Mouse (Mus musculus): ENCODE measurements around the gene Arf6.

The Arf6 gene

DNA sequence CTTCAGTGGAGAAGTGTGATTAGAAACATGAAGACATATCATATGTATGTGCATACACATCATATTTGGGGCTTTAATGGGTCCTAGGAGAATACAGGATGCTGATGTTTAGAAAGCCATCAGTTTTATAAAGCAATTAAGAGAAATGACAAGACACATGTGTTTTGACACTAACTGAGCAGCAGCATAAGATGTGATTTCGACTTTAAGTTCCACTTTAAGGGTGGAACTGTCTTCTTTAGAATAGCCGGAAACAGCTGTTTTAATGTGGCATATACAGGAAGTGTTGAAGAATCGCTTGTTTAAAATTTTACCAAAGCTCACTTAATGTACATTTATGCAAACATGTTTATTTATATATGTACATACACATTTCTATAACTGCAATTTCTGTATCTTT, 41.4 kb downstream of the Arf6 start:
- no peak for DNase-seq (ENCODE audit: low spot score in 2 of 2)

GRCm38 (mm10) chr12:69414826-69415572, 43.0 kb downstream of the Arf6 start:
- DNase-seq (ENCODE audit: low spot score in 2 of 2), result no peak

- no peak for DNase-seq (ENCODE audit: low spot score in 2 of 2)
These were observed 44.8 kb downstream of the Arf6 start for GRCm38 (mm10) chr12:69416793-69417192.

- DNase-seq (ENCODE audit: low spot score in 2 of 2), result no peak
These were observed 45.8 kb downstream of the Arf6 start for GRCm38 (mm10) chr12:69417701-69418291.

GRCm38 (mm10) chr12:69418606-69419005, 46.7 kb downstream of the Arf6 start:
- no peak for DNase-seq (ENCODE audit: low spot score in 2 of 2)

- DNase-seq (ENCODE audit: low spot score in 2 of 2), result no peak
These were observed 47.2 kb downstream of the Arf6 start for GRCm38 (mm10) chr12:69419017-69419605.

DNA sequence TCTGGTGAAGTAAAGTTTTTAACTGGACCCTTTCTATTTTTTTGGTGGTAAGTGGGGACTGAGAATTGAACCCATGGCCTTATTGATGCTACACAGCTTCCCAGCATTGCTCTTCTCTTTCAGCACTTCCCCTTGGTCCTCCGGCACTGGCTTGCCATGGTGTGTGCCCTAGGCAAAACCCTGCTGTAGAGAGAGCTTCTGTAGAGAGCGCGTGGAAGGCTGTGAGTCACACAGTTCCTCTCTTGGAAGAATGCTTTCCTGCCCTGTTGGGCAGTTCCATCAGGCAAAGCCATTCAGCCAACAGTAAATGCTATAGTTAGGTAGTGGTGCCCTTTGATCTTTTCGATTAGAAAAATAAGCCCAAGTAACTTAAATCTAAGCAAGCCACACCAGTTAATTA, 47.7 kb downstream of the Arf6 start:
- DNase-seq (ENCODE audit: low spot score in 2 of 2), result no peak

- DNase-seq (ENCODE audit: low spot score in 2 of 2), result no peak
These were observed 48.8 kb downstream of the Arf6 start for GRCm38 (mm10) chr12:69420716-69421115.

- no peak for DNase-seq (ENCODE audit: low spot score in 2 of 2)
These were observed 51.0 kb downstream of the Arf6 start for GRCm38 (mm10) chr12:69422827-69423537.
